Mouse (Mus musculus) frontal cortex, postnatal 25 days (tissue): ENCODE data around the gene Fars2.

Source experiments
- DNase-seq, 2 experiments: peaks; one replicate each; pipeline ENCODE4 v3.0.0; 2022; ENCODE audit warnings: low spot score in 2 of 2

Fars2 gene

DNA sequence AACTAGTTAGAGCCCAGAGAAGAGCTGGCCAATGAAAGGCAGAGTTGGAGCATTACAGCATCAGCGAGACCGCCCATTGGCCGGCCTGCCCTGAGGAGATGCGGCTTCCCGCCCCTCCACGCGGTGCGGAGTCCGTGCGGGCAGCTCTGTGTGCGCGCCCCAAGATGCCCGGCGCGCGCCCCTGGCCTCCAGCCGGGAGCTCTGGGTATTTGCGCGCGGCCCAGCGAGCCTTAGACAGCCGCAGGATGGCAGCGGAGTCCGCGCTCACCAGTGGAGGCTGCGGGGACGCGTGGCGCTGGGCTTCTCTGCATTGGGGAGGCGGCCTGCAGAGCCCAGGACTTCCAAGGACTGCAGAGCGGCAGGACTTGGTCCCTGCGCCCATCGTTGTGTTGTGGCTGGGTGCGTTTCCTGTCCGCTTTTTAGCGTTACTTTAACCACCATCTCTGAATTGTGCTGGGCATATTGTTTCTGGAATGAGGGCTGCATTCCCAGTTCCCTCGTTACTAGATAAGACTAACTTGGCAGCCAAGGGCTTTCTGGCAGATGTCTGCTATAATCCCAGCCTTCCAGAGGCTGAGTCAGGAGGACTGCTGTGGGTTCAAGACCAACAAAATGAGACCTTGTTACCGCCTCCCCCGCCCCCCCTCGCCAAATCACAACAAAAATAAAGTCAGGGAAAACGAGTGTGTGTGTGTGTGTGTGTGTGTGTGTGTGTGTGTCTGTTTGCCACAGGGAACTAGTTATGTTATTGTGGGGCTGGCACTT, 461.5 kb downstream of the Fars2 start:
- DNase-seq, result peak; percentile 69

DNA sequence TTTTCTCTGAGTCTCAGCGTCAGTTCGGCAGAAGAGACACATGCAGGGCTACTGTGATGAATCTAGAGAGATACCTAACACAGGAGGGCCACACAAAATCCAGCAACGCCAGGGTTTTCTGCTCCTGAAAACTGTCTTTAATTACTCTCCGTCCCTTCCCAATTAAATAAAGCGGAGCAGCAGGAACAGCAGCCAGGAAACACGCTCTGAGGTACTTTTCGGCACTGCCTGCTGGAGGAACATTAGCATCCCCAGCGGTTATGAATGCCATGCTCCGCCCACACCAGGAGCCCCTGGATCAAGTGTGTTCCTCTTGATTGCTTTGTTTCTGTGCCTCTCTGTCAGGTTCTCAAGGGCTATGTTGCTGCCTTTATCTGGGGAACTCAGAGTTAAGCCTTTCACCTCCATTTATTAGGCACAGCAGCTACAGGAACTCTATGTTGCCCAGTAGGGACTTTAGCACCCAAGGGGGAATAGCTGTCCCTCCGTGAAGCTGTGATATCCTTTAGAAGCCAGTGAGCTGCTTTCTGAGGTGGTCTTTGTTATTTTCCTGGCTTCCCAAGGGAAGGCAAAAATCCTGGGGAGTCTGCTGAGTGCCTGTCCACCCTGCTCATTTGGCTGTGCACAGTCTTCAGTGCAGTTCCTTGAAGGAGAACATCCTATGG, 465.3 kb downstream of the Fars2 start:
- no peak for DNase-seq

DNA sequence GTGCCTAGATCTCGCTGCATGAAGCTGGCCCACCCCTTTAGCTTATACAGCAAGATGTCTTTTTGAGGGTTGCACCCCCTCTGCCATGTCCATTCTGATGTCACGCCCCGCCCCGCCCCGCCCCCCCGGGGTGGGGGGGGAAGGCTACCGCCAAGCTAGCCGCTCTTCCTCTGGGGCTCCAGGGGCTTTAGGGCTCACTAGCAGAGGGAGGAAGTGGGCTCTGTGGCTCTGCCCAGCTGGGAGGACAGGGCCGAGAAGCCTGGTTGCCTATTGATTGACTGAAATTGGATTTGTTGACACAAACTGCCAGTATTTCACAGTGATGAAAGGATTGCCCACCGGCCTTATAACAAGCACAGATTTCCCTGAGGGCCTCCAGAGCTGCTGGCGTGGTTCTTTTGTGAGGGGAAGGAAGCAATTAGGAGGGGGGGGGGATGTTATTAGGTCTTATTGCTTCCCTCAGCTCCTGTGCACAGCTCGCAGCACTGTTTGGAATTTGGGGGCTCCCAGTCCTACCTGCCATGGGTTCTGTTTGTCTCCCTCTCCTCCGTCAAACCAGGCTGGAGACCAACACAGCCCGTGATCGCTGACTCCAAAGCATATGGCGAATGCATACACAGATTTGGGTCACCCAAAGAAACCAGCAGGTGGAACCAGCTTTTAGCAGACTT, 466.4 kb downstream of the Fars2 start:
- DNase-seq, result no peak

DNA sequence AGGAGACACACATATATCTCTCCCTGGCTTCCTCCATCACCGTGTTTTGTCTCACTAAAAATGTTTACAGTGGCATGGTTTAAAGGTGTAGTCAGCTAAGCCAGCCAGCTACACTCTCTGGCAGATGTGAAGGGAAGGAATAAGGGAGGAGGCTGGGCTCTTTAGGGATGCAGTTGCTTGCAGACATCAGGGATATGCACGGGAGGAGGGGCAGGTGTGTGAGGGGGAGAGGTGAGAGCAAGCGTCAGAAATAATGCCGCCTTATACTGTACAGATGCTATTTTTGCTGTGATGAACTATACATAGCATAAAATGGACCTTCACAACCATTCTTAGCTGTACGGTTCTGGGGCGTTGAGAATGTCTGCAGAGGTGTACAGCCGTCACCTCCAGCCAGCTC, 467.0 kb downstream of the Fars2 start:
- DNase-seq, result no peak

DNA sequence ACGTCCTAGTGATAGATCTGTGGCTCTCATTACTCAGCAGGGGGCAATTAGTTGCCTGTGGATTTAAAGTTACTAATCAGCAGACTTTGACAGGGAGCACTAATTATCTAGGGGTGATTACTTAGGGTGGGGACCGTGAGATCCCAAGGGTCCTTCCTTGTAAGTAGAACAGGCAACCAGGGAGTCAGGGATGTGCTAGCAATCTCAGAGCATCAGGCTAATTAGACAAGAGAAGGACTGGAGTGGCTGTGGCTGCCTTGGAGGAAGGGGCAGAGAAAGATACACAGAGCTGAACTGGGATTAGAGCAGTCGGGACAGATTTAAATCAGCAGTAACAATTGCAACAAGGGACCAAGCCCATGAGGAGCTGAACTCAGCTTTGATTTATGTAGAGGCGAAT, 471.9 kb downstream of the Fars2 start:
- DNase-seq, result no peak

DNA sequence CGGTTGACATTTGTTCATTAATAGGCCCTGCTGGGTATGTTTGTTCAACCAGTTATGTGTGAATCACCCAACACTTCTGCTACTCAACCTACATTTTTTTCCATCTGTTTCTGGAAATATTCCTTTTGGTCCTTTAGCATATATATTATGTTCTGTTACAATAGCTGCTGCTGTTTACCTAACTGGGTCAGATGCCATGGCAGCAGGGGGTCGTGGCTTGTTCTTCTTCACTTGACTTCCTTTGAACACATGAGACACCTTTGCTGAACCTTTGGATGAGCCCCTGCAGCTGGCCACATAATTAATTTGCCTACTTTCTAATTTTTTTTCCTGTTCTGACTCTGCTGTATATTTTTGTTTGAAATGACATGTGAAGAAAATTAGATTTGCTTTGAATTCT, 475.1 kb downstream of the Fars2 start:
- DNase-seq, result no peak

DNA sequence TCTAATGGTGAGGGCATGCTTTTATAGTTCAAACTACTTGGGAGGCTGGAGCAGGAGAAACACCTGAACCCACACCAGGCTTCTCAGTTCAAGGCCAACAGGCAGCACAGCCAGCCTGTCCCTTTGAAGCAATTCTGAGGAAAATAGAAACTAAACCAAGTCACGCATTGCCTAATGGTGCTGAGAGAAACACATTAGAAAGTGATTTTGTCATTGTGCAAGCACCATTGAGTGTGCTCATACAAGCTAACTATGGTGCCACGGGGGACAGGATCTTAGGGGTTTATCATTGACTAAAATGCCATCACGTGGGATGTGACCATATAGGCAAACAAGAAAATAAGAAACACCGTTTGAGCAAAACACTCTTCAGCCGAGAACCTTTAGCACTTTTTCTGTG, 489.5 kb downstream of the Fars2 start:
- DNase-seq, result no peak

DNA sequence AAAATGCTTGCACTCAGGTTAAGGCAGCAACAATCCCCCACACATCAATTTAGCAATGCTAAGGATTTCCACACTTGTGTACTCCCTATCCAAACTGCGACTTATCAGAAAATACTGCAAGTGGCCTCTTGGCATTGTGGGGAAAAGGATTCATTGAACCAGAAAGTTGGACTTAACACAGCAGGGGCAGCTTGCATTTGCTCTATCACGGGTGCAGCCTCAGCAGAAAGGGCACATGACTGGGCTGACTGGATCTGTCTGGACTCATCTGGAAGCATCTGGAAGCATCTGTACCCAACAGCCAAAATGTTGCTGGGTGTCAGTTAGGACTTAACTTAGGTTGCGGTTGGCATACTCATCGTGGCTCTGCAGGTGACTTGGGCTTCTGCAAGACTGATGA, 490.7 kb downstream of the Fars2 start:
- no peak for DNase-seq

DNA sequence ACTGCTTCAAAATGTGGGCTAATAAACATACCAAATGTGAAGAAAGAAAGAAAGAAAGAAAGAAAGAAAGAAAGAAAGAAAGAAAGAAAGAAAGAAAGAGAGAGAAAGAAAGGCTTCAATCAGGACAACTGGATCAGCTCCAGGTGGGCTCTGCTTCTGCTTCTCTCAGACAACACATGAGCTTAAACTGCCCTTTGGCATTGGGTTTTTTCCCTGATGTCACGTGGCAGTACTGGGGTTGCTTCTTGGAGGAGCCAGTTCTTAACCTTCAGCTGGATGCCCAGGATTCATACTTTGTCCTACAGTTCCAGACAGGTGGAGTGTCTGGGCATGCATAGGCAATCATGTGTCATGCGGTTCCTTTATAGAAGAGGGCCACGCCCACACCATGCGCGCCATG, 493.2 kb downstream of the Fars2 start:
- DNase-seq, result no peak

DNA sequence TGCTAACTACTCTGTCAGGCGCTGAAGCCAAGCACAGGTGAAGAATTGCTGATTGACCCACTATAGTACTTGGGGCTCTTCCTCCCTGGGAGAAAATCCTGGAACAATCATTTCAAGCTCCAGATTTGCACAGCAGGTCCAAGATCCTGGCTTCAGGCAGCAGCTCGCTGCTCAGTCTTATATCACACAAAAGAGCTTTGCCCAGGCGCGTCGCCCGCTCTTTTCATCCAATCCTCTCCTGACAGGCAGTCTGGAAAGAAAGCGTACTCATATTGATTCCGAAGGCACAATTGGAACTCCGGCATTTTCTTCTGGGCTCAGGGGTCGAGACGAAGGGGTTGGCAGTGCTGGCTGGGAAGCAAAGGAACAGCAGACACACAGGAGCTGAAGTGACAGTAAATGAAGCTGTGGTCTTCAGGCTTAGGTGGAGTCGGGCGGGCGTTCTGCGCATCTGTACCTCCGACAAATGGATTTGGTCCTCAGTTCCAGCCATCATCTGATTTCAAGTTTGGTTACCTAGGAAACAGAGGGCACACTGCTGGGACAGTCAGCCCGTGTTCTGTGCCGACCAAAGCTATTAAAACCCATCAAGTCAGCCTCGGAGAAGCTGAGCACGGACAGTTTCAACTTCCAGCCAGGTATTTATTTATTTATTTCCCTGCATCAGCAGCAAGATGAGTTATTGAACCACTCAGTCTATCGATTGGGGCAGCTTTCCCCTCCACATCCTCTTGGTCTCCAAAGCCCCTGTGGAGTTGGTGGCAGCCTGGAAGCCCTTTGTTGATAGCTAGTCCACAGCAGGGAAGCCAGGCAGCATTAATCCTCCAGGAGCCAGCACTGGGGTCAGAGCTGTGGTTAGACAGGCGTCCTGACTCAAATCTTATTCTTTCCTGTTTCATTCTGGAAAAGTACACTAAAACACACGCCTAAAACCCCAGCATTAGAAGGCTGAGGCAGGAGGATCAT, 495.9 kb downstream of the Fars2 start:
- peak; percentile 8 to 10 for DNase-seq

DNA sequence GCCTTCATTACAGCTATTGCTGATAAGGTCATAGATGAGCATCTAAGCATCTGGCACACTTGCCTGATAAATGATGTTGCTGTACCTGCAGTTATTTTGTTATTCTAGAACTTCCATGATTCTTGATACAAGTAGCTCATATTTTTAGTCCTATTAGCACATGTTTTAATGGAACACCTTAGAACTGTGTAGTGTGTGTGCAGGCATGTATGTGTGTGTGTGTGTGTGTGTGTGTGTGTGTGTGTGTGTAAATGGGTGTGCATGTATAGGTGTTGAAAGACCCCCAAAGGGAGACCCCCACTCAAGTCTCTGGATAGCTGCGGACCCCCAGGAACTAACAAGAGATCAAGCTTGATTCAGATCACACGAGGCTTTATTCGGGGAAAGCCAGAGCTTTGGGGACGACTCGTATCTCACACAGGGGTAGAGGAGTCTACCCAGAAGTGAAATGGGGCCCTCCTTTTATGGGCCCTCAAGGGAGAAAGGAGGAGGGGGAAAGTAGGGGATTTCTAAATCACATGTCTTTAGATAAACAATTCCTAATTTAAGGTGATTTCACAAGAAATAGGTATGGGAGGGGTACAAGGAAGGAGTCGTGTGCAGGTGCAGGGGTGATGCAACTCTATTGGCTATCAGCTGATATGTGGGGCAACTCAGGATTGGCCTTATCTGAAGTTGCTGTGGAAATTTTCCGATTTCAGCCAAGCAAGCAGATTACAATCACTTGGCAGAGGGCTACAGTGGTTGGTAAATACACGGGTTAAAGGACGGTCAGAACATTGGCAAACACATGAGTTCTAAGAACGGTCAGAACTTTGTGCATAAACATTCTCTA, 503.5 kb downstream of the Fars2 start:
- DNase-seq, result no peak

DNA sequence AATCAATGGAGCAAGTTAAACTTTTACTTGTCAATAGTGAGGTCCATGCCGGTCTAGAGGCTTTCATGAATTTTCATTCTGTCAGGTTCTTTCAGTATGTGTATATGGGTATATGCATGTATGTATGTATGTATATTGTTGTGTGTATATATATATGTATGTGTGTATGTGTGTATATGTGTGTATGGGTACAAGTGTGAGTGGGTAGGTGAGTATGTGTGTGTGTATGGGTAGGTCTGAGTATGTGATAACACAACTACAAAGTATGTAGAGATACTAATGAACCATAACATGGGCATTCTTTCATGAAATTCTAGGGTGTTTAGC, 504.1 kb downstream of the Fars2 start:
- no peak for DNase-seq

DNA sequence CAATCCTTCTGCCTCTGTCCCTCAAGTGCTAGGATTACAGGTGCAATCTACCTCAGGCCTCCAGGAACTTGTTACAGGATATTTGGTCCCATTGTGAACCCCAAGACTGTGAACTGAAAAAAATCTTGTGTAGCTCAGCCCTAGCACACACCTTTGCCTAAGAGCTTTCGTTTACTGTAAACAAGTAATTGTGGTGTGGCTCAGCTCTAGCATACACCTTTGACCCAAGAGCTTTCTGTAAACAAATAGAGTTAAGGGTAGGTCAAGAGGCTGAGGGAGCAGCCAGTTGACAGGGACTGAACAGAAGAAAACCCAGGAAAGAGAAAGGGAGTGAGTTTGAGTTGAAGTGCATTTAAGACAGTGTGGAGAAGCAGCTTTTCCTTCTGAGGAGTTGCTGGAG, 506.3 kb downstream of the Fars2 start:
- DNase-seq, result no peak

DNA sequence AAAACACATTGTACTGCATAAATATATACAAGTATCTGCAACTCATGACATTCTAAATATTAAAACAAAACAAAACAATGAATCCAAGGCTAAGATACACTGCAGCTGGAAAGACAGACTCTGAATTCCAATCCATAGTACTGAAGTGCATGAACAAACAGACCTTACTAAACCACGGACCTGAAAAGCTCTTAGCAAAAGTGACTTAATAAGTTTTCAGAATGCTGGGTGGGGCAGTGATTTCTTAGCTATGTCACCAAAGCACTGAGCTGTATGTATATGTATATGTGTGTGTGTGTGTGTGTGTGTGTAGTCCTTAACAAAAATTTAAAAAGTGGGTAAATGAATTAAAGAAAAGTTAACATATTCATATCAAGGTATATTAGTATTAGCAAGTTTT, 511.9 kb downstream of the Fars2 start:
- DNase-seq, result no peak

DNA sequence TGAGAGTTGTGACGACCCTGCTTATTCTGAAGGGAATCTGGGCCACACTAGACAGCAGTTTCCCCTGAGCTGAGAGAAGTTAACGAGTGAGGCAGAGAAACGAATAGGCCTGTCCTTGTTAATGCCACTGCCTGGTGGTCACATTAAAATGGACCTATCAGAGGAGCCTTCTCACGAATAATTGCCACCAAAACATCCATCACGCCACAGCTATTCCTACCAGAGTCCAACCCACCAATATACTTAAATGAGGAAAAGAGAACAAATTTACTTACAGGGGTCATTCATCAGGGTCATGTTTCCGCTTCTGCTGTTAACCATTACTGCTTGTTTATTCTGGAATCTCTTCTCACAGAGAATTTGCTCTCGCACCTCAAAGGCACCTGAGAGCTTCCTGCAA, 531.0 kb downstream of the Fars2 start:
- DNase-seq, result no peak

DNA sequence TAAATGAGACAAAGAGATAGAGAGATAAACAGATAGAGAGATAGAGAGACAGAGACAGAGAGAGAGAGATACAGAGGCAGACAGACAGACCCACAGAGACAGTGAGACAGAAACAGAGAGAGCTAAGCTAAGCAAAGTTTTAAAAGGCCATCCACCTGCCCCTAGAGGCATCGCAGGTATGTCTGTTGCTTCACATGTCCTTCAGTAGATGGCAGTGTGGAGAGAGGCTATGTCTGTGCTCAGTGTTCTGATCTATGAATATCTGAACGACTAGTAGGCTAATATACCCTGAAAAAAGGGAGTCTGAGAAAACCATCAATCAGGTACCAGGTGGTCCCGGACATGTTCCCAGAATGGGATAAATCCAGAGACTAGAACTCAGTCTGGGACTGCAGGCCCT, 537.0 kb downstream of the Fars2 start:
- no peak for DNase-seq

DNA sequence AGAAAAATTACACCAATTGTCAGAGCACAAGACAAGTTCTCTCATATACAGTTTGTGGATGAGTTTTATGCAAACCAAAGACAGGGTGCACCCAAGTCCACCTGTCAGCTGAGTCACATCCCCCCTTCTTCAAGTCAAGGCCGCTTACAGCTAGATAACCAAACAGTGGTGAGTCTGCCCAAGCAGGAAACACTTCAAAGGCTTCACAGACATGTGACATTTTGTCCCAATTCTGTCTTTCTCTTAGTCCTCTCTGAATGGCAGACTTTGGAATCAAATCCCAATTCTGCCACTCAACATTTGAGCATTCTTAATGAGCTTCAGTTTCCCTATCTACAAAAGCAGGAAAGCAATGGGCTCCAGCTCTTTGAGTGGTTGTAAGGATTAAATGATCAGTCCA, 562.1 kb downstream of the Fars2 start:
- no peak for DNase-seq

DNA sequence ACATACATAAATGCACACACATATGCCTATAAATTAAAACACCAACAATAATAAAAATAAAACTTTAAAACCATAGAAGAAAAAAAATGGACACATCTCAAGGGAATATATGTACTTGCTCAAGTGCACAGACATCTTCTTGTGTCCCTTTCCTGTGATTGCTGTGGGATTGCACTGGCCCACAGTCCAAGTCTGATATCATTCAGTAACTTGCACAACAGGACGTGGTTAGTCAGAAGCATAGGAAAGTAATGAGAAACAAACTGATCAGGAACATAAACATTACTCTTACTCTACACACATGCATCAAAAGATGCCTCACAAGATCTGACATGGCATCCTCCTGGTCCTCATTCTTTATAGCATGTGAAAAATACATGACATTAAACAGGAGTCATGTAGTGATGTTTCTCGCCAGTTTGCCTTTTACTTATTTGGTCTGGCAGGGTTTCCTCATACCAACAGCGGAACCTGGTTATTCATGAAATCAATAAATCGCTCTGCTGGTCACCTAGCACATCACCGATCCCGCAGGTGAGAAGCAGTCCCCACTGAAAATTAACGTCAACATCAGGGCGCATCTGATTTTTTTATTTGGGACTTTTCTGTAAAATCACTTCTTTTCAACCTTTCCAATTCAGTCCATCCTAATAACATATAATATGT, 563.6 kb downstream of the Fars2 start:
- DNase-seq, result no peak

DNA sequence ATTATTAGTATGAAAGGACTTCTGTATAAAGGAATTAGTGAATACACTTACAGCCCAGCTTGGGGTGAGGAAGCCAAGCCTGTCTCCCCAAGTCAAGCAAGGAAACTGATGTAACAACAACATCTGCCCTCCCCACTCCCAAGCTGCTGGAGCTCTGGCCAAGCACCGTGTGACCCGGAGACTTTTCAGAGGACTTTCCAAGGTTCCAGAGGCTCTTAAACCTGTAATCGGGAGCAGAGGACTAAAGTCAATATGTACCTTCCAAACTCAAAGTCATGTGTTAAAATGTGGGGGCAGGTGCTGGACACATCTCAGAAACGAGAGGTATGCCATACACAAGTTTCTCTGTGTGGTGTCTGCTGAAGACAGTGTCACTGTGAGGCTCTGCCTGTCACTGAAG, 566.4 kb downstream of the Fars2 start:
- DNase-seq, result no peak

DNA sequence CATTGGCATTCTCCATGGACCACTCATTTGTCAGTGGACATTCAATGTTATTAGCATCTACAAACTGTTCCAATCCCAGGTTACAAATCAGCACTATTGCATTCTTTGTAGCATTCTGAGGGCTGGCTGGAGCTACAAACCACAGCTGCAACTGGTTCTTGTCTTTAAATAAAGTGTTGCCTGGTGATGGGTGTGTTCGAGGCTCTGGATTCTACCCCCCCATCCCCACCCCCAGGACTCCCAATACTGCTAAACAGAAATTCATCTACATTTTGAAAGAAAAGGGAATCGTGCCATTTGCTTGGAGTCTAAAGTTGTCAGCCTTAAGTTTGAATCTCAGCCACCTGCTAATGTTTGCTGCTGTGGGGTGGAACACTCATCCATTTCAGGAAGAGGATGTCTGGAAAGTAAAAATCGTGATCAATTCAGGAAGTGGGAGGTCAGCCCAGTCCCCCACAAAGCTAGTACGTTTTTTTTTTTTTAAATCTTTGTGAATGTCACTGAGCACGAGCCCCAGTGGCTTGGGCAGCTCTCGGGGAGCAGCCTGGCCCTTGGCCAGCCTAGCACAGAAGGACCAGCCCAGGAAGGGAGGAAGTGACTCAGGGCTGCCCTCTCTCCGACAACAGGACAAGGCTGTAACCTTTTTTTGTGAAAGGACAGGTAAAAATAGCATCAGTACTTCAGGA, 578.4 kb downstream of the Fars2 start:
- DNase-seq, result peak in 1 of 2 experiments; percentile 18
